Mouse (Mus musculus) liver, postnatal 0 days (tissue): Measurements from ENCODE around the gene Flg.

Source experiments
- CTCF ChIP-seq: sonication (generic); IDR thresholded peaks from 2 replicates; pipeline ENCODE4 v1.5.1; 2016; ENCODE audit warnings: antibody characterized with exemption, low read depth
- EP300 ChIP-seq: IDR thresholded peaks from 2 replicates; pipeline ENCODE4 v1.6.1; 2016; ENCODE audit warnings: antibody characterized with exemption, low read depth, mild to moderate bottlenecking

- TF ChIP-seq EP300 (no peak), CTCF (no peak)
Measured at GRCm38 (mm10) chr3:93340021-93340420, 66.7 kb downstream of the Flg start.
